Mouse (Mus musculus): Measurements from ENCODE around the gene Btc.
A peak's percentile ranks its signal among the peaks of the same experiment; 100 is the strongest.

Btc gene

DNA sequence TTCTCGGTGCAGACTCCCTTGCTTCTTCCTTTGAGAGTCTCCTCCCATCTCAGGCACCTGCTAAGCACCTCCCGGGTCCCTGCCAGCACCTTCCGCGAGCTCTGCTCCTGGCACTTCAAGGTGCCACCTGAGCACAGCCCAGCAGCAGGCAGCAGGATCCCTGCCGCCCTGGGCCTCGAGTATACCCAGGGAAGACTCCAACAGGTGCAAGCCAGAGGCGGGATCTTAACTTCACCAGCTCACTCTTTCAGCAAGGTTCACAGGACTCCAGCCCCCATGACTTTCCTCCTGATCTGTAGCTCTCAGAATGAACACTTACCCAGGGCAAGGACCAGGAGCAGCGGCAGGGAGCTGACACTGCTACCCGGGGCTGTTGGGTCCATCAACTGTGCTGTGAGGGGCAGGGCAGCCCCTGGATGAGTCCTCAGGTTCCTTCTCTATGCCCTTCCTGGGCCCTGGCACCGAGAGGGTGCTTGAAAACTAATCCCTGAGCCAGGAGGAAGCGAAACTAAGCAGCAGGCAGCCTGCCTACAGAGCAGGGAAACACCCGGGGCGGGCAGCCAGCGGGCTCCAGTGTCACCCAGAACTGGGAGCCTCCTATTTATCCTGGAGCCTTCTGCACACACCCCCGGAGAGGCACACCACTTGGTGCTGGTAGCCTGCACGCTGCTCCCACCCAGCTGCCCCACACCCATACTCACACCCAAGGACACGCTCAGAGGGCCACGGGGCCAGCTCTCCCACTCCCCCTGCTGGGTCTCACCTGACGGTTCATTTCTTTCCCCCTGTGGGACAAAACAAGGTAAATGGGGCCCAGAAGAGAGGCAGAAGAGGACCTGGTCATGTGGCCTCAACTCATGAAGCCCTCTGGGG lies at the start of gene Btc:
Gene Btc (minus strand): TSS at position 656 of the 873 bp plus-strand sequence.
- peak; percentile 14 to 34 for DNase-seq (ENCODE audit: low spot score in 2 of 2)

DNA sequence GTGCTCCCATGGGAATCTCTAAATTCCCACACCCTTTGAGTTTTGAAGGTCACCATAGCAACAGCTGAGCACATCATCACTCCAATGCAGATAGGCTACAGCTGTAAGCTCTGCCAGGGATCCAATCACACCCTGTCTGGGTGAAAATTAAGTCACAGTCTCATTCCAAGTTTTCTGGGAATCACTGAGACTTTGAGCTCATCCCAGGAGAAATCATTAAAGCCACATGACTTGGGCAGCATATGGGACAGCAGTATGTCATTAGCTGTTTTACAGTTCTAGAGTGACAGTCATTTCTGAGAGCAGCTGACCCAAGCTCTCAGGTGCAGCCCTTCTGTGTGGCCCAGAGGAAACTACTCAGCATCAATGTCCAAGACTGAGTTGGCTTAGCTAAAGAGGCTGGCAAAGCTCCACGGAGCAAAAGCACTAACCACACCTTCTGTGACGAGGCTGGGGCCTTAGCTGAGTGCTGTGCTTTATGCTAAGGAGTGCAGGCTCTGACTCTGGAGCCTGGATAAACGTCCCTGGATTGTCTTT lies 42.3 kb upstream of the Btc start:
- DNase-seq (ENCODE audit: low spot score in 2 of 2), result no peak

GRCm38 (mm10) chr5:91436563-91436962 lies 33.8 kb upstream of the Btc start:
- DNase-seq (ENCODE audit: low spot score in 2 of 2), result no peak

GRCm38 (mm10) chr5:91434723-91435658 lies 32.2 kb upstream of the Btc start:
- no peak for DNase-seq (ENCODE audit: low spot score in 2 of 2)

DNA sequence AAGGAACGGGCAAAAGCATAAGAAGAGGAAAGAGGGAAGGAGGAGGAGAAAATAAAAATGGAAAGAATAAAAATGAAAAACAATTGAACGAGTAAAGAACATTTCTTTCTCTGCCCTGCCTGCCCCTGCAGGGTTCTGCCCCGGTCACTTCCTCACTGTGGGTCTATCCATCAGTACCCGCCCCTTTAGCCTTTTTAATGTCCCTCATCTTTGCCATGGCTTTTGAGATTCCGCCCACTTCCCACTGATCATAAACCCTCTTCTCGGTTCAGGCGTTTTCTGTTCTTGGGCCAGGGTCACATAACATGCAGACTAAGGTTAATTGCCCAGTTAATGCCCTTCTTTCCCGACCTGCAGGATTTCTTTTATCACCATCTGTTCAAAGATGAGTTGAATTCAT lies 25.8 kb upstream of the Btc start:
- DNase-seq (ENCODE audit: low spot score in 2 of 2), result no peak

DNA sequence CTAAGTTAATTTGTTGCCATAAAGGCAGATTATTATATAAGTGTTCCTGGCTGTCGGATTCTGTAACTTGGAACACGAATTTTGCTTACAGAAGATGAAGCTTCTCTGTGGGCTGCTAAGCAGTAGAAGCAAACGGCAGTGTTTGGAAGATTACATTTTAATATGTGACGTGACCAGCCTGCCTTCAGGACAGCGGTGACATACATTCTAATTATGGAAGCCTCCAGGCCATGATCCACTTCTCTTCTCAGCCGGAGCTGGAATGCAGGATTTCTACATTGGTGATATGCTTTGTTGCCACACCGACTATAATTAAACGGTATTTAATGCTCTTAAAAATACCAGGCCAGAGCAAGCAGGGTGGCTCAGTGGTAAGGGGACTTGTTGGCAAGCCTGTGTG lies 11.0 kb upstream of the Btc start:
- DNase-seq (ENCODE audit: low spot score in 2 of 2), result no peak

GRCm38 (mm10) chr5:91404263-91404662 lies 1.5 kb upstream of the Btc start:
- DNase-seq (ENCODE audit: low spot score in 2 of 2), result no peak

- DNase-seq (ENCODE audit: low spot score in 2 of 2), result no peak
These were observed 487 bp upstream of the Btc start for GRCm38 (mm10) chr5:91403281-91403680.

DNA sequence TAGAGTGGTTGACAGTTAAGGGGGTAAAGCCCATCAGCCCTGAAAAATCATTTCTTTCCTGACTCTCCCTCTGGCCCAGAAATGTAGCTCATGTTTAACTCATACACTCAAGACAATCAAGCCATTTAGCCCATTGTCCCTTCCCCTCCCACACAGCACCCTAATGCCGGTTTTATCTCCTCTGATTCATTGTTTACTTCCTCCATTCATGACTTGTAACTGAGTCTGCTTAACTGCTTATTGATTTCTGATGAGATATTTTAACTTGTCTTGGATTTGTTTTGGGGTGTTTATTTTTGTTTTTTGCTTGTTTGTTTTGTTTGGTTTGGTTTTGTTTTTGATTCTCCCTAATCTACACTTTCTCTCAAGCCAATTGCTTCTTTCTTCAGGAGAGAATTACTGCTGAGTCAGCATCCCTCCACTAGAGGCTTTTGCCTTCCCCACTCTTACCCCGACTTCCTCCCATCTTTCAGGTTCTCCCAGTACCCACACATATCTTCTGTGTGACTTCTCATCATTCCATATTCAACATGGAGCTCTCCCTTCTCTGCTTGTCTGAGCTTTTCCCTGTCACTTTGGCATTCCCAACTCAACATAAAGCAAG lies 2.2 kb downstream of the Btc start:
- DNase-seq (ENCODE audit: low spot score in 2 of 2), result no peak

DNA sequence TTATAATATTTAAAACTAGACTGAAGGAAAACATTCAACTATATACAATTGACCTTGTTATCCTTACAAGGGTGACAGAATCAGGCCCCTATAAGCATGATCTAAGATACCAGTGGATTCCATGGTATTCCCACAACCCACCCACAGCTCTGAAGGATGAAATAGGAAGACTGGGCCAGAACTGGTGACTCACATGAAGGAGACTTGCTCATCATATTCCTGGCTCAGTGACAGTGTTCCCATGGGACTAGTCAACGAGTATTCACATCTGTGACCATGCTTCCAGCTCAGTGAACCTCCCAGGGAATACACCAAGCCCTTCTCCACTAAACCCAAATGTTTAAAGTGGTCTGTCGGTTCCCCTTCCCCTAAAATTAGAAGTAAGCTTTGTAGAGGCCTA lies 27.3 kb downstream of the Btc start:
- DNase-seq (ENCODE audit: low spot score in 2 of 2), result no peak

- no peak for DNase-seq (ENCODE audit: low spot score in 2 of 2)
These were observed 34.7 kb downstream of the Btc start for GRCm38 (mm10) chr5:91368061-91368565.

DNA sequence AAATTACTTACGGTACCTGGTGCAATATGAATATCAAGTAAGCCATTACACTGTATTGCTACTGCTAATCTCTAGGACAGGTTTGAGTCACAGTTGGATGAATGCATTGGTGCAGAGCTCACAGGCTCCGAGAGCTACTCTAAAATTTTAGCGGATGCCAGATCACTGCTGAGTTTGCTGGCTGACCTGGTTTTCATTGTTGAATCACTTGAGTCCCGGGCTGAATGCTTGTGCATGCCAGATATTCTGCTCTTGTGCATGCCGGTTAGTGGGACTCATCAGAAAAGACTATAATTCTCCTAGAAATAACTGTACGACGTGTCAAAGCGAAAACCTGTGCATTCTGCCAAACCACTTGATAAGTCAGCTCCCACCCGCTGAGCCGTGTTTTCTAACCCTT lies 35.9 kb downstream of the Btc start:
- DNase-seq (ENCODE audit: low spot score in 2 of 2), result no peak

GRCm38 (mm10) chr5:91363274-91363991 lies 39.4 kb downstream of the Btc start:
- DNase-seq (ENCODE audit: low spot score in 2 of 2), result no peak

- no peak for DNase-seq (ENCODE audit: low spot score in 2 of 2)
These were observed 50.1 kb downstream of the Btc start for GRCm38 (mm10) chr5:91352645-91353044.

- no peak for DNase-seq (ENCODE audit: low spot score in 2 of 2)
These were observed 57.1 kb downstream of the Btc start for GRCm38 (mm10) chr5:91345681-91346080.

DNA sequence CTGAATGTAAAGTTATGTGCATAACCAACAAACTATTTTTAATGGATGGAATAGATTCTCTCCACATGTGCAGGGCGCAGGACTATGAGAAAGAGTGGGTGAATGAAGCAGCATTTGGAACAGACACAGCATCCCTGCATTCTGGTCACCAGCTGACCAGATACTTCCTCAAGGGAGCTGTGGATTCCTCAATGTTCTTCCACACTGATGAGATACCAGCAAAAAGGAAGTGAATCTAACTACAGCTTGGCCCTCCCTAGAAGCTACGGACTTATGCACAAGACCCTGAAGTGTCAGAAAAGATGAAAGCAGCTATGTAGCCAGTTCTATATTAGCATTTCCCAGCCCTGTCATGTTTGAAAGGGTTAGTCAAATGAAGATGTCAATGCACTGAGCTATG lies 57.7 kb downstream of the Btc start:
- DNase-seq (ENCODE audit: low spot score in 2 of 2), result no peak

GRCm38 (mm10) chr5:91341981-91342760 lies 60.6 kb downstream of the Btc start:
- DNase-seq (ENCODE audit: low spot score in 2 of 2), result no peak

DNA sequence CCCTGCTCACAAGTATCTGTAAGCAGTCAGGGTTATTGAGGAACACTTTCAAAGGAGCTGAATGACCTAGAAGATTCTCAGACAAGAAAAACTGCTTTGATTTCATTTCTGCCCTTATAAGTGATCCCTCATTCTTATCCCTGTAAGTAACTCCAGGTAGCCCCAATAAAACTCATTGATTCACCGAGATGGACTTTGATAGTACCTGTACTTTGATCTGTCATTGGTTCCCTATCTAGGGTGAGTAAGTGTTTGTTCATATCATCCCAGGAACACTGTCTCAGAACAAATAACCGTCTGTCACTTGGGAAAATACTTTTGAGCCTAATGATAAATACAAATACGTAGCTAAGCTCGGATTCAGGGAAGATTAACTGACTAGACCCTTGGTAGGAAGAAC lies 68.6 kb downstream of the Btc start:
- no peak for DNase-seq (ENCODE audit: low spot score in 2 of 2)

GRCm38 (mm10) chr5:91332079-91332865 lies 70.5 kb downstream of the Btc start:
- no peak for DNase-seq (ENCODE audit: low spot score in 2 of 2)

- no peak for DNase-seq (ENCODE audit: low spot score in 2 of 2)
These were observed 81.0 kb downstream of the Btc start for GRCm38 (mm10) chr5:91321840-91322239.
